Mouse (Mus musculus): ENCODE measurements around the gene Arl3.

DNA sequence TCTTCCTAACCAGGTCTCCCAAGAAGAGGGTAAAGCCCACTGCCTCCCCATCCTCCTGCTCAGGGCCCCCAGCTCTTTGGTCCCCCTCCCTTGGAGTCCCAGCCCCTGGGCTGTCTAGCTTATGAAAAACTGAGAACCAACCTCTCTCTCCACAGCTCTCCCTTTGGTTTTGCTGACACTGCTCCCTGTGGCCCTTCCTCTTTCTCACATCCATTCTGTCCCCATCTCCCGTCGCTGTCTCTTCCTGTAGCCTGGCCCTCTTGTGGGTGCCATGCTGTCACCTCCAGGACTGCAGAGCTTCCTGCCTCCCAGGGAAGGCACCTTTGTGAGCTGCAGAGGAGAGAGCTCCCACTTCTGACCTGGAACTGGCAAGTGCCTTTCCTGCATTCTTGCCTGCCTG, 86.3 kb downstream of the Arl3 start:
- TF ChIP-seq CTCF (IDR thresholded peaks at IDR 0.05; ENCODE audit: low read depth) (no peak), EP300 (optimal IDR thresholded peaks at IDR 0.05) (no peak)

Measured in stomach, postnatal 0 days (tissue).